Mouse (Mus musculus): ENCODE data around the gene Sh2d1b1. TPM values are rescaled to one million over a fixed set of nuclear protein-coding genes. Genes with fewer than 3 reads are reported as not detected.

Sh2d1b1 gene
- polyA plus RNA-seq, 1 experiment from 2014 or later: 0.15 TPM

GRCm38 (mm10) chr1:170332775-170333174 is 55.7 kb downstream of the Sh2d1b1 start:
- H3K9me3 ChIP-seq (ENCODE audit: control insufficient read depth, low read length): no peaks in the 10 kb centered on the region
- H3K27me3 ChIP-seq (replicated peaks; ENCODE audit: control insufficient read depth, insufficient read depth, low read length): no peaks in the 10 kb centered on the region
- ATAC-seq (ENCODE audit: low read depth): no peak
- no peaks in the 10 kb centered on the region for H3K4me1 ChIP-seq (ENCODE audit: control insufficient read depth, insufficient read depth, low read length)
- H3K36me3 ChIP-seq (ENCODE audit: control insufficient read depth, insufficient read depth, low read length): no peaks in the 10 kb centered on the region
- H3K27ac ChIP-seq (replicated peaks; ENCODE audit: low read depth, low read length): no peak overlapping the region
- DNase-seq (ENCODE audit: low spot score): no peak
- H3K4me3 ChIP-seq (ENCODE audit: low read depth, low read length): no peak overlapping the region
- H3K9ac ChIP-seq (ENCODE audit: low read depth, low read length): no peak overlapping the region
- 88% methylated on average over 4 of the region's 4 CpGs for WGBS
- H3K4me2 ChIP-seq (ENCODE audit: low read depth, low read length): no peak overlapping the region

Other genes starting within 250 kb of the Sh2d1b1 start
- gene Ddr2, start 166.6 kb upstream of the Sh2d1b1 start, polyA plus RNA-seq (2014; fragmentation: Nextera tagmentation; extraction: Ambion mirVana): 85.2 and 94.0 TPM in 2 replicates
- gene Uap1, start 102.4 kb upstream of the Sh2d1b1 start, polyA plus RNA-seq (2014; fragmentation: Nextera tagmentation; extraction: Ambion mirVana): 72.9 and 75.4 TPM in 2 replicates
- gene Uhmk1, start 61.9 kb upstream of the Sh2d1b1 start, polyA plus RNA-seq (2014; fragmentation: Nextera tagmentation; extraction: Ambion mirVana): 10.1 and 11.2 TPM in 2 replicates
- gene Sh2d1b2, start 44.6 kb upstream of the Sh2d1b1 start, polyA plus RNA-seq (2014; fragmentation: Nextera tagmentation; extraction: Ambion mirVana): not detected in 2 replicates
- 2.9 and 3.0 TPM in 2 replicates for gene Gm7694, start 29.0 kb downstream of the Sh2d1b1 start, polyA plus RNA-seq (2014; fragmentation: Nextera tagmentation; extraction: Ambion mirVana)
- 0.24 and 1.5 TPM in 2 replicates for gene Spata46, start 31.5 kb downstream of the Sh2d1b1 start, polyA plus RNA-seq (2014; fragmentation: Nextera tagmentation; extraction: Ambion mirVana)